ENCODE assay signal across 20 mouse cellular contexts in genomic region chr6:99240764-99241163, GRCm38 (mm10).
DNase-seq lines count a peak whose midpoint lies in the region.
"Had no signal": no experiment of that assay in that cellular context is flagged by ENCODE, and none has a peak within 500 bp of the region (broad histone marks: within the 10 kb centered on the region; RNA-seq: fewer than 3 reads in every experiment).

No protein-coding gene starts in this region.

- no peak overlapping the region for H3K4me3 ChIP-seq in macrophage (ENCODE audit: inconsistent target)
- no peak overlapping the region for H3K4me3 ChIP-seq in embryonic facial prominence, embryonic 10.5 days
- H3K4me3 ChIP-seq: embryonic facial prominence, embryonic 12.5 days; forebrain, embryonic 13.5 days; forebrain, embryonic 15.5 days had no signal

- H3K79me2 ChIP-seq in macrophage (ENCODE audit: inconsistent target) = no peaks in the 10 kb centered on the region

- no peaks in the 10 kb centered on the region for H3K9me3 ChIP-seq in embryonic facial prominence, embryonic 10.5 days
- H3K9me3 ChIP-seq: embryonic facial prominence, embryonic 12.5 days; forebrain, embryonic 13.5 days; forebrain, embryonic 15.5 days; G1E had no signal

- DNase-seq in ES-CJ7 (ENCODE audit: low read depth, low spot score) = peak; percentile 93
- DNase-seq in R1 (ENCODE audit: low read depth, low spot score) = peak; percentile 96
- no peak for DNase-seq in kidney, postnatal 36 days
- no peak for DNase-seq in embryo, embryonic 9.5 days (ENCODE audit: extremely low spot score)
- no peak for DNase-seq in embryonic facial prominence, embryonic 10.5 days (ENCODE audit: low spot score)
- DNase-seq: adrenal gland, adult 8-10 months; adrenal gland, postnatal 14 days; adrenal gland, postnatal 36 days; cerebellum, adult 11-12 months; cerebellum, adult 2 months; cerebellum, adult 9-10 months; cerebellum, postnatal 10 days; cerebellum, postnatal 25 days; forebrain, postnatal 0 days had no signal

- H3K27me3 ChIP-seq in embryonic facial prominence, embryonic 10.5 days (replicated peaks; ENCODE audit: low read depth, poor library complexity, severe bottlenecking) = no peaks in the 10 kb centered on the region
- H3K27me3 ChIP-seq: embryonic facial prominence, embryonic 12.5 days; forebrain, embryonic 13.5 days; forebrain, embryonic 15.5 days; Patski had no signal

- H3K36me3 ChIP-seq in macrophage (ENCODE audit: inconsistent target) = no peaks in the 10 kb centered on the region
- H3K36me3 ChIP-seq in embryonic facial prominence, embryonic 10.5 days (replicated peaks) = no peaks in the 10 kb centered on the region
- H3K36me3 ChIP-seq: embryonic facial prominence, embryonic 12.5 days; forebrain, embryonic 15.5 days; G1E had no signal

- peak overlapping the region; percentile 64; the same call in 1 of the 2 replicates for H3K27ac ChIP-seq in macrophage
- no peak overlapping the region for H3K27ac ChIP-seq in embryonic facial prominence, embryonic 10.5 days (replicated peaks)
- H3K27ac ChIP-seq: embryonic facial prominence, embryonic 12.5 days; forebrain, embryonic 13.5 days; forebrain, embryonic 15.5 days had no signal

- H3K4me1 ChIP-seq in embryonic facial prominence, embryonic 10.5 days = no peaks in the 10 kb centered on the region
- H3K4me1 ChIP-seq: embryonic facial prominence, embryonic 12.5 days; forebrain, embryonic 13.5 days; forebrain, embryonic 15.5 days had no signal

Comparison
In these comparisons a context has a peak if more than half of its experiments do, and no peak if none do; other contexts are left out.
1. DNase-seq: peak in ES-CJ7 (single experiment) and R1 (single experiment); none in kidney, postnatal 36 days (0 of 2), embryo, embryonic 9.5 days (single experiment) and embryonic facial prominence, embryonic 10.5 days (single experiment).